Mouse (Mus musculus) spleen, adult 2 months (tissue): ENCODE data around the gene Pmm1.

ENCODE experiments used
- CTCF ChIP-seq: fragments of 200-500 bp; IDR thresholded peaks from 2 replicates; pipeline ENCODE4 v1.5.1; 2011; ENCODE audit warnings: mild to moderate bottlenecking, inconsistent platforms; ENCODE audit not compliant: insufficient read depth, insufficient read length, insufficient replicate concordance; ENCODE audit errors: extremely low read depth
- POLR2A ChIP-seq: fragments of 200-500 bp; IDR thresholded peaks from 2 replicates; pipeline ENCODE4 v1.6.1; 2011; ENCODE audit warnings: low read depth, low read length, inconsistent platforms

DNA sequence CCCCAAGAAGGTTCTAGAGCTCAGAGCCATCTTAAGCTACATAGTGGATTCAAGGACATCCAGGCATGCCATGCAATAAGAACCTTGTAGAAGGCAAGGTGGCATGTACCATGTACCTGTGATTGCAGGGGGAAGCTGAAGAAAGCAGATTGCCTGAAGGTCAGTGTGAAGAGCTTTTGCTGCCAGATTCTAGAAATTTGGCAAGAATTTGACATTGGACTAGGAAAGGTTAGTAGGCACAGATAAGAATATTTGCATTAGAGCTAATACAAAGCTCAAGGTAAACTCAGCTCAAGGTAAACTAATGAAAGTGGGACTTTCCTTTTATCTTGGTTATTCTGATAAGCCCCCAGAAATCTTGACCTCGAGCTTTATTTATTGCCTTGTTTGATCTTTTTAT, 3.5 kb upstream of the Pmm1 start:
- TF ChIP-seq CTCF = no peak
- TF ChIP-seq POLR2A = no peak
